Mouse (Mus musculus): Measurements from ENCODE around the gene Zfp526.

The Zfp526 gene

DNA sequence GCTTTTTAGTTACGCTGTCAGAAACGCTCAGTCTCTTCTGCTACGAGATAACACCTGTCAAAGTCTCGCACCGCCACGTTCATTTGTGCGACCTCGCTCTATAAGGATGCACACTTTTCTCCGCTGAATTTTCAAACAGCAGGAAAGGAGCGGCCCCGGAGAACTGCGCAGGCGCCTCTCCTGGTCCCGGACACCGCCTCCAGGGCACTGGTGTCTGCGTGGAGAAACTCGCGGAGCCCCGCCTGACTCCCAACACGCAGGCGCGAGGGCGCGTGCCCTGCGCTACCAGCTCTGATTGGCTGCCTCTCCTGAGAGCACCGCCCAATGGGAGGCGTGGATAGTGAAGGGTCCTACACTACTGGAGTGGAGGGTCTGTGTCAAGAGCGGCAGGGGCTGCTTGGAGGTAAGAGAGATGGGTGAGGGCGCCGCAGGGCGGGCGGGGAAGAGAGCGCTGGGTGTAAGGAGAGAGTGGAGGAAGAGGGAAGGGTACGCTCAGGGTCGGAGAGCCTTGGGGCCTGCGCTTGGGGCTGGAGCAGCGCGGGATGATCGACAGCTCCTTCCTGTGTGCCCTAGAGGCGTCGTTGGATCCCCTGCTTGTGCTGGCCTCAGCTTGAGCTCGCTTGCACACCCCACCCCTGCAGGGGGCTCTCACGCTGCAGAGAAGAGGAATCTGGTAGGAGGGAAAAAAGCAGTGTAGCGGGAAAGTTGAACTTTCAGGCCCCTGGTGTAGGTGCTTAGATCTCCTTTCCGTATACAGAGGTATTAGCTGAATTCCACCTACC lies at the start of gene Zfp526:
TSS of gene Zfp526 (plus strand) at position 324 of the 782 bp plus-strand sequence.
- DNase-seq (ENCODE audit: low read depth, low spot score), result peak; percentile 93

- no peak for DNase-seq (ENCODE audit: low read depth, low spot score)
Measured at GRCm38 (mm10) chr7:25172669-25173068, 48.6 kb upstream of the Zfp526 start.

DNA sequence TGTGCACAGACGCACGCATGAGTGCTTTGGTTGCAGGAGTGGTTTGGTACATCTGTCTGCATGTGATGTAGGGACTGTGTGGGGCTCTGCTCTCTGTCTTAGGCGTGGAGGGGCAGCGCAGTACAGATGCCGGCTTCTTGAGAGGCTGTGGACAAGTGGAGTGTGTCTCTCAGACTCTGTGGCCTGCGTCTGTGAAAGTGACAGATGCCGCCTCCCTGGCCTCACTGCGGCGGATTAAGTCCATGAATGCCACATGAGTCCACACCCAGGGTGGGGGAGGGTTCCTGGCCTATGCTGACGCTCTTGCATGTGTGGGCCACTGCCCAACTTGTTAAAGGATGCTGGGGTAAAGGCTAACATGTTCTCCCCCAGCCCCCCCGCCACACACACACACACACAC lies 46.9 kb upstream of the Zfp526 start:
- no peak for DNase-seq (ENCODE audit: low read depth, low spot score)

- DNase-seq (ENCODE audit: low read depth, low spot score), result no peak
Measured at GRCm38 (mm10) chr7:25178317-25178716, 42.9 kb upstream of the Zfp526 start.

- DNase-seq (ENCODE audit: low read depth, low spot score), result no peak
Measured at GRCm38 (mm10) chr7:25178787-25179605, 42.2 kb upstream of the Zfp526 start.

DNA sequence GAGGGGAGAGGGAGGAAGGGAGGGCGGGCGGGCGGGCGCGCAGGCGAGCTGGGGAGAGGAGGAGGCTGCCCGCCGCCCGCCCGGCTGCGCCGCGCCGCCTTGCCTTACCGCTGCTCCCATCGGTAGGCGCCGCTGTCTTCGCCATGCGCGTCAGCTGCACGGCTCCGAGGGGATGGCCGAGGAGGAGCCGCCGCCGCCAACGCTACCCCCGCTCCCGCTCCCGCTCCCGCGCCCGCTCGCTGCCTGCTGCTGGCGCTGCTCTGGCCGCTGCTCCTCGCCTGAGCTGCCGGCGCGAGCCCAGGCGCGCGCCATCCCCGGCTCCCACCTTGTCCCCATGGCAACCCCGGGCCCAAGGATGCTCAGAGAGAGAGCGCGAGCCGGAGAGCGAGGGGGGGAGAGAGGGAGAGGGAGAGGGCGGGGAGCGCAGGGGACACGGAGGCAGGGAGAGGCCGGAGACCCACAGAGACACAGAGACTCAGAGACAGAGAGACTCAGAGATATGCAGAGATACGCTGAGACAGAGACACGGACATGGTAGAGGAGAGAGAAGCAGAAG lies 41.5 kb upstream of the Zfp526 start, which contains the start of gene Pou2f2:
TSS of gene Pou2f2 (minus strand) at position 121 of the 556 bp plus-strand sequence.
- no peak for DNase-seq (ENCODE audit: low read depth, low spot score)

GRCm38 (mm10) chr7:25180512-25180911 lies 40.7 kb upstream of the Zfp526 start:
- DNase-seq (ENCODE audit: low read depth, low spot score), result no peak

DNA sequence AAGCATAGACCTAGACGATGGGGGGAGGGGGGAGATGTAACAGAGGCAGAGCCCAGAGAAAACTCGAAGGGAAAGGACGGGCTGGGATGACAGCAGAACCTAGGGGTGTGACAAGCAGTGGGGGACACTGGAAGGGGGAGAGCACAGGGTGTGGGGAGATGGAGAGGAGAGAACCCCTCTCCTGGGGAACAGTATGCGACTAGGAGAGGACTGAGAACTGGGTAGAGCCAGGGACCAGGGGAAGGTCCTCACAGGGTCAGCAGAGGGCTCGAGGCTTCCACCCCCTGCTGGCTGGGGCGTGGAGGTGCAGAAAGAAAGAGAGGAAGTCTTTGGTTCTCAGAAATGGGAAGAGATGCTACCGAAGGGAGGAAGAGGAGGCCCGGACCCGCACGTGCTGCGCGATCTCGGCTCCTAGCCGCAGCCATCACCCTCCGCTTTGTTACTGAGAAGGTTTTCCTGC lies 39.9 kb upstream of the Zfp526 start:
- peak; percentile 11 for DNase-seq (ENCODE audit: low read depth, low spot score)

DNA sequence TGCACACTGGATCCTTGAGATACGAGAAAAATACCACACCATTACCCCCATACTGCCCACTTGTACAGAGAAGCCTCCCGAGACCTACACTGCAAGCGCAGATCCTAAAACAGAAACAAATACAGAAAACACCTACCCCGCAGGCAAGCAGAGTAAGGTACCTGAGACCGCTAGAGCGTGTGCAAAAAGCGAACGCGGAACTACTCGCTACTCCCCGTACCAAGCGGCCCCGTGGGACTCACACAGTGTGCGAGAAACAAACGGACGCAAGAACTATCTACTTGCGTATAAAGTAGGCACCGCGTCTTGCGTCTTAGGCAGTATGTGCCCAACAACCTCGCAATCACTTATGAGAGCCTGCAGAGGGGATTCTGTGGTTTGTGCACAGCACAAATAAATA lies 39.4 kb upstream of the Zfp526 start:
- no peak for DNase-seq (ENCODE audit: low read depth, low spot score)

GRCm38 (mm10) chr7:25184091-25184490 lies 37.1 kb upstream of the Zfp526 start:
- peak; percentile 87 for DNase-seq (ENCODE audit: low read depth, low spot score)

- peak; percentile 86 for DNase-seq (ENCODE audit: low read depth, low spot score)
Measured at GRCm38 (mm10) chr7:25187662-25188650, 33.3 kb upstream of the Zfp526 start.

DNA sequence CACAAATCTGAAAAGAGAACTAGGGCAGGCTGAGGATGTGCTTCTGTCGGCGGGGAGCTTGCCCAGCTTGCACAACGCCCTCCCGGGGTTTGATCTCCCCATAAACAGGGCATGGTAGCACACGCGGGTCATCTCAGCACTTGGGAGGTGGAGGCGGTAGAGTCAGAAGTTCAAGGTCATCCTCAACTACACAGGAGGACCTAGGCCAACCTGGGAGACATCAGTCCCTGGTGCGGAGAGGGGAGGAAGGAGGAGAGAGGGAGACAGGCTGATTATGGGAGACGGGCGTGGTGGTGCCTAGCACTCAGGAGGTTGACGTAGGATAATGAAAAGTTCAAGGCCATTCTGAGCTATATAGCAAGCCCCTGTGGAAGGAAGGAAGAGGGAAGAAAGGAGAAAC lies 30.4 kb upstream of the Zfp526 start:
- DNase-seq (ENCODE audit: low read depth, low spot score), result no peak

- peak; percentile 15 for DNase-seq (ENCODE audit: low read depth, low spot score)
Measured at GRCm38 (mm10) chr7:25192110-25192509, 29.1 kb upstream of the Zfp526 start.

GRCm38 (mm10) chr7:25195148-25195547 lies 26.1 kb upstream of the Zfp526 start:
- no peak for DNase-seq (ENCODE audit: low read depth, low spot score)

DNA sequence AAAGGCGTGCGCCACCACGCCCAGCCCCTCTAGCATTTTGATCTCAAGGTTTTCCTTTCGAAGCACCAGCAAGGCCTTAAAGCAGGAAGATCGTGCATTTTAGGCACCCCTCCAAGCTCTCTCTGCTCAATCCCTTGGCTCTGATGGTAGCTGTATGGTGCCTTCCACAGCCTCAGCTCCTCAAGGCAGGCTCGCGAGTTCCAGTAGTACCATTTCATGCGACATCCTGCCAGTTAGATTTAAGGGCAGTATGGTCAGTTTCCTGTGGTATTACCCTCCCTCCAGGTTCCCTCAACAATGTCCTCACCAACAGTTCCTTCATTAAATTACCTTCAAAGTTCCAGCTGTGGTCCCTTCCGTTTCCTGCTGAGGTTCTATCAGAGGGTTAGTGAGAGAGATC lies 25.1 kb upstream of the Zfp526 start:
- no peak for DNase-seq (ENCODE audit: low read depth, low spot score)

DNA sequence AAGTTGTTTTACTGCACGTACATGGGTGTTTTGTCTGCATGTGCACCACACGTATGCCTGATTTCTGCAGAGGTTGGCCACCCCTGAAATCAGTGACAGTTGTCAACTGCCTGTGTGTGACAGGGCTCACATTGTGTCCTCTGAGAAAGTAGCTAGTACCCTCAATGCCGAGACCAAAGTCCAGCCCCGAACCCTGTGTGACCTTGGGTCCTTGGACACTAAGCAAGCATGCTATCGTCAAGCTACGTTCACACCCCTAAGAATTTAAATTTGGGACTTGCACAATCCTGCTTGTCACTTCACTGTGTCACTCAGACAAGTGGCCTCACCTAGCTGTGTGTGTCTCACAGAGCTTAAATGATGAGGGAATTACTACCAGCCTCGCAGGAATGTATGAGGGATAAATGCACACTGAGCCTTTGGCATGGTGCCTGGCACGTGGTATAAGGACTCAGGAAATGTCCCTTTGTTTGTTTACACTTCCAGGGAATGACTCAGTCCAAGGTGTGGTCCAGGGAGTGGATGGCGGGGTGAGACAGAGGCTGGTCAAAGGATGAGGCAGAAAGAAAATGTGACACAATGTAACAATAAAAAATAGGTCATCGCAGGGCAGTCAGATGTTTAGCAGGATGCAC lies 23.7 kb upstream of the Zfp526 start:
- peak; percentile 82 for DNase-seq (ENCODE audit: low read depth, low spot score)

DNA sequence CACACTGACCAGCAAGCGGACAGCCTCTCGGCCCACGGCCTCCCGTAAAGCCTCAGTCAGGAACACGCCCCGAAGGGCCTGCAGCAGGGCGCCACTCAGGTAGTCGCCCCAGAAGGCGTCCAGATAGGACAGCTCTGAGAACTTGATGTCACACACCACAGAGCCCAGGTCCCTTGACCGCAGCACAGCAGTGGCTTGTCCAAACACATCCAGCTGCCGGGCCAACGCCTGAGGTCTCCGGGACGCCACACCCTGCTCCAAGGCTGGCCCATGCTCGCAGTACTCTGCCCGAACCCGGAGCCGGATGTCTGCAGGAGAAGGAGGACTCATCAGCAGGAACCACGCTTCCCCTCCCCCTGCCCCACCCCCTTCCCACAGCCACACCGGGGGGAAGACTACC lies 17.6 kb upstream of the Zfp526 start:
- DNase-seq (ENCODE audit: low read depth, low spot score), result no peak

- no peak for DNase-seq (ENCODE audit: low read depth, low spot score)
Measured at GRCm38 (mm10) chr7:25205355-25206093, 15.7 kb upstream of the Zfp526 start.

GRCm38 (mm10) chr7:25206094-25206830 lies 15.0 kb upstream of the Zfp526 start:
- no peak for DNase-seq (ENCODE audit: low read depth, low spot score)

All from 3T3-L1 (cell line).